ENCODE assay signal across 27 mouse cellular contexts in the genomic region with DNA sequence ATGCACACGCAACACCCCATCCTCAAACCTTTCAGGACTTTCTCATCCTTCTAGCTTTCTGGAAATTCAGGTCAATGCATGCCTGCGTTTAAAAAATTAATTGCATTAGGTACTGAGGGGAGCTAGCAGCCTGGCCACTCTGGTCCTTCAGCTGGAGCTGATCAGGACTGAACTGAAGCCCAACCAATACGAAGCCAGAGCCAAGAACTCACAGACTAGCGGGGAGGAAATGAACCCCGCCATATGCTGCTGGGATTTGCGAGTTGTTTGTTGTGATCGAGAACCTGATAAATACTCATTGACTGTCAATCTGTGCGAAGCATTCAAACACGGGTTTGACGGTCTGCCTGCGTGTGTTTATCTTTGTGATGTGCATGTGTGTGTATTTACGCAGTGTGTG.
"Had no signal": no experiment of that assay in that cellular context is flagged by ENCODE, and none has a peak within 500 bp of the region (broad histone marks: within the 10 kb centered on the region; RNA-seq: fewer than 3 reads in every experiment).

No protein-coding gene starts in this region.

- H3K4me3 ChIP-seq: gastrocnemius, adult 2 months; heart, adult 2 months; heart, embryonic 13.5 days; heart, embryonic 15.5 days; hindbrain, embryonic 10.5 days; hindbrain, embryonic 13.5 days; hindbrain, embryonic 15.5 days; kidney, embryonic 15.5 days; limb, embryonic 13.5 days; limb, embryonic 15.5 days; liver, embryonic 12.5 days had no signal

- DNase-seq: gastrocnemius, adult 2 months; gastrocnemius, postnatal 10 days; gastrocnemius, postnatal 25 days; heart, adult 2 months; heart, postnatal 14 days; heart, postnatal 36 days; kidney, adult 11 months; kidney, adult 2 months; kidney, adult 9 months; kidney, postnatal 14 days; kidney, postnatal 36 days; layer of hippocampus, adult 9-11 months; left cerebral cortex, postnatal 4 days had no signal

- H3K4me2 ChIP-seq: heart, embryonic 11.5 days; heart, embryonic 13.5 days; heart, embryonic 15.5 days; hindbrain, embryonic 13.5 days; hindbrain, embryonic 15.5 days; kidney, embryonic 15.5 days; limb, embryonic 13.5 days; limb, embryonic 15.5 days; liver, embryonic 12.5 days had no signal

- H3K27ac ChIP-seq: gastrocnemius, adult 2 months; heart, adult 2 months; heart, embryonic 13.5 days; heart, embryonic 15.5 days; hindbrain, embryonic 13.5 days; hindbrain, embryonic 15.5 days; hindbrain, postnatal 0 days; kidney, embryonic 15.5 days; kidney, postnatal 0 days; limb, embryonic 13.5 days; limb, embryonic 15.5 days; liver, embryonic 12.5 days; liver, embryonic 14.5 days had no signal

- H3K4me1 ChIP-seq: hindbrain, embryonic 15.5 days; kidney, embryonic 15.5 days; limb, embryonic 13.5 days; limb, embryonic 15.5 days; liver, embryonic 12.5 days had no signal

- ATAC-seq: hindbrain, postnatal 0 days; intestine, embryonic 16.5 days; liver, embryonic 12.5 days had no signal

- H3K9ac ChIP-seq: heart, embryonic 13.5 days; heart, embryonic 15.5 days; hindbrain, embryonic 13.5 days; hindbrain, embryonic 15.5 days; kidney, embryonic 15.5 days; limb, embryonic 13.5 days; limb, embryonic 15.5 days; liver, embryonic 12.5 days; liver, embryonic 14.5 days had no signal

- H3K36me3 ChIP-seq: heart, embryonic 13.5 days; heart, embryonic 15.5 days; hindbrain, embryonic 10.5 days; hindbrain, embryonic 13.5 days; hindbrain, embryonic 15.5 days; kidney, embryonic 15.5 days; limb, embryonic 13.5 days; limb, embryonic 15.5 days; liver, embryonic 12.5 days had no signal

- H3K9me3 ChIP-seq: heart, embryonic 13.5 days; heart, embryonic 15.5 days; hindbrain, embryonic 10.5 days; hindbrain, embryonic 13.5 days; hindbrain, embryonic 15.5 days; kidney, embryonic 15.5 days; limb, embryonic 13.5 days; limb, embryonic 15.5 days; liver, embryonic 12.5 days had no signal

- H3K27me3 ChIP-seq: heart, embryonic 13.5 days; heart, embryonic 15.5 days; hindbrain, embryonic 13.5 days; hindbrain, embryonic 15.5 days; kidney, embryonic 15.5 days; limb, embryonic 13.5 days; limb, embryonic 15.5 days; liver, embryonic 12.5 days had no signal
